Mouse (Mus musculus) lung, embryonic 16.5 days (tissue): ENCODE measurements at regions not wholly inside any gene's neighbourhood (a gene's known extent, or its start where the extent isn't known, plus 50 kb on each side); places are given as distances from the start of the nearest gene placed in this dataset.
A peak's percentile ranks its signal among the peaks of the same experiment; 100 is the strongest.

Experiments
- ATAC-seq: fragments of 200-750 bp; cut with Nextera tagmentation; 2 replicates; pipeline ENCODE4 v1.8.0; 2017; ENCODE audit warnings: low read depth, mild to moderate bottlenecking, moderate library complexity
- H3K27ac ChIP-seq: fragments of 300-500 bp; sonication (generic); 2 replicates; pipeline ENCODE4 v1.5.1; 2014; ENCODE audit warnings: mild to moderate bottlenecking, control low read depth, low read length
- H3K27me3 ChIP-seq: fragments of 300-500 bp; sonication (generic); 2 replicates; pipeline ENCODE4 v1.6.1; 2014; ENCODE audit warnings: low read depth, low read length, mixed read lengths; ENCODE audit not compliant: control insufficient read depth, insufficient read depth
- H3K36me3 ChIP-seq: fragments of 300-500 bp; sonication (generic); 2 replicates; pipeline ENCODE4 v1.6.1; 2014; ENCODE audit warnings: low read length; ENCODE audit not compliant: control insufficient read depth, insufficient read depth
- H3K4me1 ChIP-seq: fragments of 300-500 bp; sonication (generic); replicated peaks from 2 replicates; pipeline ENCODE4 v1.6.1; 2014; ENCODE audit warnings: low read length, mixed read lengths; ENCODE audit not compliant: control insufficient read depth, insufficient read depth
- H3K4me2 ChIP-seq: fragments of 300-500 bp; sonication (generic); 2 replicates; pipeline ENCODE4 v1.6.1; 2014; ENCODE audit warnings: low read depth, low read length, control low read depth
- H3K4me3 ChIP-seq: fragments of 300-500 bp; sonication (generic); 2 replicates; pipeline ENCODE4 v1.5.1; 2014; ENCODE audit warnings: mild to moderate bottlenecking, low read length, control low read depth
- H3K9ac ChIP-seq: fragments of 300-500 bp; sonication (generic); 2 replicates; pipeline ENCODE4 v1.6.1; 2014; ENCODE audit warnings: low read length, control low read depth
- H3K9me3 ChIP-seq: fragments of 300-500 bp; sonication (generic); 2 replicates; pipeline ENCODE4 v1.6.1; 2016; ENCODE audit warnings: low read length; ENCODE audit not compliant: control insufficient read depth
- WGBS: fragments of 180-500 bp; shearing (Covaris S2); extraction: QIAGEN DNeasy Blood & Tissue Kit; methylation state at CpG from one replicate; pipeline ENCODE4 v1.1.7; 2014; 5-methylcytosine and 5-hydroxymethylcytosine counted together

GRCm38 (mm10) chr8:116383495-116384417 is 121.0 kb upstream of the Dynlrb2 start:
- peak; percentile 45; the same call in 1 of the 2 replicates for ATAC-seq
- H3K9ac ChIP-seq: no peak overlapping the region
- H3K4me1 ChIP-seq: peaks cover 3% of the 10 kb centered on the region; the same call in 1 of the 2 replicates

GRCm38 (mm10) chr8:116383036-116383435 is 121.7 kb upstream of the Dynlrb2 start:
- Histone ChIP-seq H3K36me3 (no peaks in the 10 kb centered on the region), H3K9me3 (no peaks in the 10 kb centered on the region), H3K4me1 (peaks cover 3% of the 10 kb centered on the region; the same call in 1 of the 2 replicates), H3K4me3 (no peak overlapping the region), H3K27ac (no peak overlapping the region), H3K4me2 (no peak overlapping the region), H3K9ac (no peak overlapping the region), H3K27me3 (no peaks in the 10 kb centered on the region)
- 0 out of 2 replicates have a peak, but pooled peaks have one; percentile 10 for ATAC-seq
- WGBS: 55% methylated on average over 8 of the region's 8 CpGs

More at GRCm38 (mm10) chr8:116383495-116384417, 121.0 kb upstream of the Dynlrb2 start:
- no peaks in the 10 kb centered on the region for H3K9me3 ChIP-seq
- WGBS: 41% methylated on average over 12 of the region's 14 CpGs
- H3K27ac ChIP-seq: no peak overlapping the region
- H3K4me2 ChIP-seq: no peak overlapping the region
- no peak overlapping the region for H3K4me3 ChIP-seq
- no peaks in the 10 kb centered on the region for H3K27me3 ChIP-seq
- no peaks in the 10 kb centered on the region for H3K36me3 ChIP-seq

DNA sequence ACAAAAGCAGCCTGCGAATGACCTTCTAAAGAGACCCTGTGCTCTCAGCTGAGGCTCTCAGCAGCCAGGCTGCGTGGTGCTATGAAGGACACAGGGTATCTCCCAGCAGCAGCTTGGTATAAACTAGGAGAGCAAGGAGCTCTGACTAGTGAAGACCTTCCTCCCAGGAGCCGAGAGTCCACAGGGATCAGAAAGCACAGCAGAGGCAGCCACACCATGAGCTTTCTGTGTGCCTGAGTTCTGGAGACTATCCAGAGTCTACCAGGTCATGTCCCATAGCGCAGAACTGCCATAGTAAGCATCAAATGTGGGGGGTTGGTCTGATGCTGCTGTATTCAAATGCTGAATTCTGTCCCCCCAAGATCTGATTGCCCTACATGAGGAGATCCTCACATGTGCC is 124.2 kb upstream of the Dynlrb2 start:
- Histone ChIP-seq H3K27me3 (no peaks in the 10 kb centered on the region), H3K9ac (no peak overlapping the region), H3K4me3 (no peak overlapping the region), H3K4me1 (peaks cover 3% of the 10 kb centered on the region; the same call in 1 of the 2 replicates), H3K36me3 (no peaks in the 10 kb centered on the region), H3K9me3 (peaks cover 3% of the 10 kb centered on the region; the same call in 1 of the 2 replicates), H3K27ac (no peak overlapping the region), H3K4me2 (no peak overlapping the region)
- 87% methylated on average over 4 of the region's 4 CpGs for WGBS
- ATAC-seq: no peak

- no peak overlapping the region for H3K4me3 ChIP-seq
- H3K27me3 ChIP-seq: no peaks in the 10 kb centered on the region
- H3K4me2 ChIP-seq: no peak overlapping the region
- no peak for ATAC-seq
- WGBS: 37% methylated on average over 3 of the region's 3 CpGs
- no peak overlapping the region for H3K27ac ChIP-seq
- H3K9ac ChIP-seq: no peak overlapping the region
- H3K4me1 ChIP-seq: peaks cover 3% of the 10 kb centered on the region; the same call in 1 of the 2 replicates
- H3K9me3 ChIP-seq: peaks cover 3% of the 10 kb centered on the region; the same call in 1 of the 2 replicates
- no peaks in the 10 kb centered on the region for H3K36me3 ChIP-seq
Measured at GRCm38 (mm10) chr8:116379851-116380250, 124.9 kb upstream of the Dynlrb2 start.

DNA sequence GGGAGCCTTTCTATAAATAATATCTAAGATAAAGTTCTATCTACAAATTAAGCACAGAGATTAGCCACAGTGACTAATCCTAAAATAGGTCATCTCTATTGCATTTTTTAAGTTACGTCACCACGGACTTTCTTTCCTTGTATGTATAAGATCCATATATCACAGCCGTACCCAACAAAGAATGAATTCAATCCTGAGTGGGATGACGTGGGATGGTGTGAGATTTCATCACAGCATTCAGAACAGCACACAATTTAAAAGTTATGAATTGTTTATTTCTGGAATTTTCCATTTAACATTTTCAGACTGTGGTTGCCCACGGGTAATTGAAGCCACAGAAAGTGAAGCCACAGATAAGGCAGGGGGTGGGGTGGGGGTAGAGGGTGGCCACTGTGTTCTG is 129.0 kb upstream of the Dynlrb2 start:
- no peak overlapping the region for H3K4me2 ChIP-seq
- H3K27me3 ChIP-seq: no peaks in the 10 kb centered on the region
- H3K36me3 ChIP-seq: no peaks in the 10 kb centered on the region
- no peak overlapping the region for H3K27ac ChIP-seq
- H3K9me3 ChIP-seq: peaks cover 3% of the 10 kb centered on the region; the same call in 1 of the 2 replicates
- H3K4me3 ChIP-seq: no peak overlapping the region
- no peaks in the 10 kb centered on the region; the same call in 1 of the 2 replicates for H3K4me1 ChIP-seq
- H3K9ac ChIP-seq: no peak overlapping the region
- 67% methylated on average over 5 of the region's 5 CpGs for WGBS
- ATAC-seq: no peak

- no peaks in the 10 kb centered on the region for H3K36me3 ChIP-seq
- WGBS: 82% methylated on average over 4 of the region's 4 CpGs
Measured at GRCm38 (mm10) chr8:116373063-116373462, 131.7 kb upstream of the Dynlrb2 start.

GRCm38 (mm10) chr8:116372574-116372973 is 132.2 kb upstream of the Dynlrb2 start:
- ATAC-seq: peak; percentile 87
- H3K9me3 ChIP-seq: peaks cover 3% of the 10 kb centered on the region; the same call in 1 of the 2 replicates
- peaks cover 3% of the 10 kb centered on the region; the same call in 1 of the 2 replicates for H3K4me1 ChIP-seq
- no peak overlapping the region; the same call in 1 of the 2 replicates for H3K4me2 ChIP-seq
- H3K4me3 ChIP-seq: no peak overlapping the region
- H3K27me3 ChIP-seq: no peaks in the 10 kb centered on the region
- no peaks in the 10 kb centered on the region for H3K36me3 ChIP-seq
- 37% methylated on average over 3 of the region's 3 CpGs for WGBS
- no peak overlapping the region for H3K9ac ChIP-seq
- no peak overlapping the region for H3K27ac ChIP-seq

More at GRCm38 (mm10) chr8:116373063-116373462, 131.7 kb upstream of the Dynlrb2 start:
- H3K4me3 ChIP-seq: no peak overlapping the region
- H3K4me1 ChIP-seq: no peaks in the 10 kb centered on the region; the same call in 1 of the 2 replicates
- peak; percentile 24; the same call in 1 of the 2 replicates for ATAC-seq
- H3K9ac ChIP-seq: no peak overlapping the region
- no peak overlapping the region; the same call in 1 of the 2 replicates for H3K4me2 ChIP-seq
- peaks cover 3% of the 10 kb centered on the region; the same call in 1 of the 2 replicates for H3K9me3 ChIP-seq
- no peak overlapping the region for H3K27ac ChIP-seq
- H3K27me3 ChIP-seq: no peaks in the 10 kb centered on the region

GRCm38 (mm10) chr8:116372056-116372455 is 132.7 kb upstream of the Dynlrb2 start:
- H3K36me3 ChIP-seq: no peaks in the 10 kb centered on the region
- H3K9me3 ChIP-seq: no peaks in the 10 kb centered on the region
- peaks cover 5% of the 10 kb centered on the region; the same call in 1 of the 2 replicates for H3K4me1 ChIP-seq
- ATAC-seq: 0 out of 2 replicates have a peak, but pooled peaks have one; percentile 11
- no peak overlapping the region for H3K9ac ChIP-seq
- H3K27me3 ChIP-seq: no peaks in the 10 kb centered on the region
- no peak overlapping the region for H3K4me3 ChIP-seq
- no peak overlapping the region for H3K4me2 ChIP-seq
- H3K27ac ChIP-seq: no peak overlapping the region
- 69% methylated on average over 9 of the region's 9 CpGs for WGBS

- Histone ChIP-seq H3K27ac (no peak overlapping the region), H3K4me2 (no peak overlapping the region), H3K36me3 (no peaks in the 10 kb centered on the region), H3K9ac (no peak overlapping the region), H3K4me1 (peaks cover 6% of the 10 kb centered on the region; the same call in 1 of the 2 replicates), H3K4me3 (no peak overlapping the region), H3K9me3 (no peaks in the 10 kb centered on the region), H3K27me3 (no peaks in the 10 kb centered on the region)
- WGBS: 54% methylated on average over 6 of the region's 6 CpGs
- ATAC-seq: no peak
Measured at GRCm38 (mm10) chr8:116367491-116367890, 137.3 kb upstream of the Dynlrb2 start.
